Mouse (Mus musculus): ENCODE measurements around the gene Olfr943. TPM values are rescaled to one million over a fixed set of nuclear protein-coding genes. Genes with fewer than 3 reads are reported as not detected.

The Olfr943 gene
- not detected for polyA plus RNA-seq (2015; fragmentation: Illumina TruSeq; extraction: RNeasy Lipid Tissue Mini Kit (QIAGEN cat#74804); ENCODE audit: insufficient read depth, low read depth, low replicate concordance)

GRCm38 (mm10) chr9:39166004-39166403 lies at the start of gene Olfr943:
Gene Olfr943 (plus strand): TSS chr9:39166304.

GRCm38 (mm10) chr9:39127831-39128230 lies 38.3 kb upstream of the Olfr943 start, which contains the start of gene Olfr27:
Gene Olfr27 (plus strand): TSS chr9:39128131.

GRCm38 (mm10) chr9:39201620-39202019 lies 35.5 kb downstream of the Olfr943 start, which contains the start of gene Olfr944:
Gene Olfr944 (plus strand): TSS chr9:39201920.

Other genes with a start within 250 kb of the Olfr943 start
- not detected for gene Olfr930, start 236.5 kb upstream of the Olfr943 start, polyA plus RNA-seq (2015; fragmentation: Illumina TruSeq; extraction: RNeasy Lipid Tissue Mini Kit (QIAGEN cat#74804); ENCODE audit: insufficient read depth, low read depth, low replicate concordance)
- gene Olfr933, start 194.0 kb upstream of the Olfr943 start, polyA plus RNA-seq (2015; fragmentation: Illumina TruSeq; extraction: RNeasy Lipid Tissue Mini Kit (QIAGEN cat#74804); ENCODE audit: insufficient read depth, low read depth, low replicate concordance) = not detected
- gene Olfr934, start 178.0 kb upstream of the Olfr943 start, polyA plus RNA-seq (2015; fragmentation: Illumina TruSeq; extraction: RNeasy Lipid Tissue Mini Kit (QIAGEN cat#74804); ENCODE audit: insufficient read depth, low read depth, low replicate concordance) = not detected
- gene Olfr935, start 166.6 kb upstream of the Olfr943 start, polyA plus RNA-seq (2015; fragmentation: Illumina TruSeq; extraction: RNeasy Lipid Tissue Mini Kit (QIAGEN cat#74804); ENCODE audit: insufficient read depth, low read depth, low replicate concordance) = not detected
- not detected for gene Olfr146, start 142.9 kb upstream of the Olfr943 start, polyA plus RNA-seq (2015; fragmentation: Illumina TruSeq; extraction: RNeasy Lipid Tissue Mini Kit (QIAGEN cat#74804); ENCODE audit: insufficient read depth, low read depth, low replicate concordance)
- gene Olfr937, start 101.4 kb upstream of the Olfr943 start, polyA plus RNA-seq (2015; fragmentation: Illumina TruSeq; extraction: RNeasy Lipid Tissue Mini Kit (QIAGEN cat#74804); ENCODE audit: insufficient read depth, low read depth, low replicate concordance) = not detected
- gene Olfr938, start 87.4 kb upstream of the Olfr943 start, polyA plus RNA-seq (2015; fragmentation: Illumina TruSeq; extraction: RNeasy Lipid Tissue Mini Kit (QIAGEN cat#74804); ENCODE audit: insufficient read depth, low read depth, low replicate concordance) = not detected
- not detected for gene Olfr27, start 38.2 kb upstream of the Olfr943 start, polyA plus RNA-seq (2015; fragmentation: Illumina TruSeq; extraction: RNeasy Lipid Tissue Mini Kit (QIAGEN cat#74804); ENCODE audit: insufficient read depth, low read depth, low replicate concordance)
- not detected for gene Olfr944, start 35.6 kb downstream of the Olfr943 start, polyA plus RNA-seq (2015; fragmentation: Illumina TruSeq; extraction: RNeasy Lipid Tissue Mini Kit (QIAGEN cat#74804); ENCODE audit: insufficient read depth, low read depth, low replicate concordance)
- gene Olfr1537, start 83.7 kb downstream of the Olfr943 start, polyA plus RNA-seq (2015; fragmentation: Illumina TruSeq; extraction: RNeasy Lipid Tissue Mini Kit (QIAGEN cat#74804); ENCODE audit: insufficient read depth, low read depth, low replicate concordance) = not detected
- not detected for gene Olfr945, start 110.5 kb downstream of the Olfr943 start, polyA plus RNA-seq (2015; fragmentation: Illumina TruSeq; extraction: RNeasy Lipid Tissue Mini Kit (QIAGEN cat#74804); ENCODE audit: insufficient read depth, low read depth, low replicate concordance)
- gene Olfr948, start 159.7 kb downstream of the Olfr943 start, polyA plus RNA-seq (2015; fragmentation: Illumina TruSeq; extraction: RNeasy Lipid Tissue Mini Kit (QIAGEN cat#74804); ENCODE audit: insufficient read depth, low read depth, low replicate concordance) = not detected
- gene Olfr951, start 221.1 kb downstream of the Olfr943 start, polyA plus RNA-seq (2015; fragmentation: Illumina TruSeq; extraction: RNeasy Lipid Tissue Mini Kit (QIAGEN cat#74804); ENCODE audit: insufficient read depth, low read depth, low replicate concordance) = not detected